Mouse (Mus musculus): ENCODE results near the gene Srarp.

- TF ChIP-seq TAL1 (IDR thresholded peaks at IDR 0.05; ENCODE audit: low read length) (no peak), GATA1 (IDR thresholded peaks at IDR 0.05; ENCODE audit: low read length) (no peak)
Measured at GRCm38 (mm10) chr4:141458236-141458635, 22.3 kb upstream of the Srarp start.
